Mouse (Mus musculus) forebrain, postnatal 0 days (tissue): Measurements from ENCODE around the gene Slc8a2. TPM values are rescaled to one million over a fixed set of nuclear protein-coding genes. Genes with fewer than 3 reads are reported as not detected.

ENCODE experiments used
- ATAC-seq: fragments of 200-750 bp; cut with Nextera tagmentation; 2 replicates; pipeline ENCODE4 v1.8.0; 2017; ENCODE audit warnings: mild to moderate bottlenecking, moderate library complexity
- DNase-seq: peaks from one replicate; pipeline ENCODE4 v3.0.0-alpha.2; 2015
- H3K27ac ChIP-seq: fragments of 300-500 bp; sonication (generic); 2 replicates; pipeline ENCODE4 v1.5.1; 2014; ENCODE audit warnings: low read depth, mild to moderate bottlenecking, antibody characterized with exemption, low read length, moderate library complexity, mixed read lengths
- H3K27me3 ChIP-seq: fragments of 300-500 bp; sonication (generic); 2 replicates; pipeline ENCODE4 v1.6.1; 2014; ENCODE audit warnings: mild to moderate bottlenecking, low read length, mixed read lengths; ENCODE audit not compliant: insufficient read depth
- H3K36me3 ChIP-seq: fragments of 300-500 bp; sonication (generic); 2 replicates; pipeline ENCODE4 v1.6.1; 2014; ENCODE audit warnings: mild to moderate bottlenecking, moderate library complexity; ENCODE audit not compliant: insufficient read depth
- H3K4me1 ChIP-seq: fragments of 300-500 bp; sonication (generic); 2 replicates; pipeline ENCODE4 v1.6.1; 2014; ENCODE audit warnings: antibody characterized with exemption; ENCODE audit not compliant: insufficient read depth
- H3K4me2 ChIP-seq: fragments of 300-500 bp; sonication (generic); 2 replicates; pipeline ENCODE4 v1.6.1; 2014; ENCODE audit warnings: low read depth, mild to moderate bottlenecking, moderate library complexity
- H3K4me3 ChIP-seq: fragments of 300-500 bp; sonication (generic); 2 replicates; pipeline ENCODE4 v1.5.1; 2014; ENCODE audit warnings: low read depth, low read length, mixed read lengths
- H3K9ac ChIP-seq: fragments of 300-500 bp; sonication (generic); 2 replicates; pipeline ENCODE4 v1.6.1; 2014; ENCODE audit warnings: mild to moderate bottlenecking
- H3K9me3 ChIP-seq: fragments of 300-500 bp; sonication (generic); 2 replicates; pipeline ENCODE4 v1.6.1; 2016; ENCODE audit warnings: low read length
- CTCF ChIP-seq: sonication (generic); IDR thresholded peaks from 2 replicates; pipeline ENCODE4 v1.5.1; 2016; ENCODE audit warnings: antibody characterized with exemption, control low read depth, low read depth
- WGBS: fragments of 180-500 bp; shearing (Covaris S2); extraction: QIAGEN DNeasy Blood & Tissue Kit; methylation state at CpG from one replicate; pipeline ENCODE4 v1.1.7; 2014; 5-methylcytosine and 5-hydroxymethylcytosine counted together
- polyA plus RNA-seq: library from polyadenylated mRNA; unstranded; fragments of >200 nt; fragmentation: Nextera tagmentation; extraction: Ambion mirVana; gene quantifications from 2 replicates; pipeline ENCODE4 v1.2.1, GENCODE M21; 2015
- total RNA-seq: library from RNA; depleted of rRNA; stranded (reverse); fragments of >200 nt; gene quantifications from 2 replicates; pipeline ENCODE4 v1.2.3, GENCODE M21; 2014

The Slc8a2 gene
- total and polyA plus RNA-seq, 2 experiments from 2014 or later: 0.99 to 55.8 TPM

GRCm38 (mm10) chr7:16125829-16126228, 3.8 kb upstream of the Slc8a2 start:
- Histone ChIP-seq H3K36me3 (peaks cover 16% of the 10 kb centered on the region; the same call in 1 of the 2 replicates), H3K4me2 (no peak overlapping the region), H3K4me1 (peaks cover 7% of the 10 kb centered on the region), H3K27ac (no peak overlapping the region), H3K27me3 (no peaks in the 10 kb centered on the region), H3K9ac (no peak overlapping the region), H3K9me3 (no peaks in the 10 kb centered on the region), H3K4me3 (no peak overlapping the region)
- no peak for ATAC-seq
- 82% methylated on average over 9 of the region's 9 CpGs for WGBS
- TF ChIP-seq CTCF: no peak; the same call in 1 of the 2 replicates
- DNase-seq: no peak

GRCm38 (mm10) chr7:16128344-16128743, 1.3 kb upstream of the Slc8a2 start:
- Histone ChIP-seq H3K9me3 (no peaks in the 10 kb centered on the region), H3K4me2 (no peak overlapping the region), H3K27ac (no peak overlapping the region), H3K9ac (no peak overlapping the region), H3K4me1 (peaks cover 20% of the 10 kb centered on the region), H3K4me3 (no peak overlapping the region), H3K27me3 (no peaks in the 10 kb centered on the region), H3K36me3 (peaks cover 16% of the 10 kb centered on the region; the same call in 1 of the 2 replicates)
- TF ChIP-seq CTCF: no peak
- ATAC-seq (no peak), DNase-seq (peak; percentile 17)
- 63% methylated on average over 6 of the region's 6 CpGs for WGBS

- Histone ChIP-seq H3K27me3 (no peaks in the 10 kb centered on the region), H3K9me3 (no peaks in the 10 kb centered on the region), H3K4me1 (peaks cover 20% of the 10 kb centered on the region), H3K36me3 (peaks cover 16% of the 10 kb centered on the region; the same call in 1 of the 2 replicates), H3K4me2 (peak overlapping the region; percentile 76), H3K27ac (0 out of 2 replicates have a peak overlapping the region, but pooled peaks have one; percentile 58), H3K9ac (no peak overlapping the region), H3K4me3 (peak overlapping the region; percentile 61)
- TF ChIP-seq CTCF: no peak
- DNase-seq: no peak
- no peak for ATAC-seq
- WGBS: 60% methylated on average over 5 of the region's 5 CpGs
Measured at GRCm38 (mm10) chr7:16128899-16129298, 727 bp upstream of the Slc8a2 start.

- ATAC-seq: peak; percentile 80
- Histone ChIP-seq H3K9me3 (no peaks in the 10 kb centered on the region), H3K4me3 (peak overlapping the region; percentile 61), H3K9ac (peak overlapping the region; percentile 70), H3K27ac (peak overlapping the region; percentile 62), H3K36me3 (peaks cover 16% of the 10 kb centered on the region; the same call in 1 of the 2 replicates), H3K4me2 (peak overlapping the region; percentile 76), H3K4me1 (peaks cover 20% of the 10 kb centered on the region), H3K27me3 (no peaks in the 10 kb centered on the region)
- DNase-seq: peak; percentile 89
- 4% methylated on average over 31 of the region's 38 CpGs for WGBS
- peak; percentile 41; the same call in 1 of the 2 replicates for TF ChIP-seq CTCF
Measured at GRCm38 (mm10) chr7:16129846-16130691, 443 bp downstream of the Slc8a2 start.

- no peak overlapping the region for H3K27ac ChIP-seq
- peak overlapping the region; percentile 76 for H3K4me2 ChIP-seq
- H3K4me1 ChIP-seq: peaks cover 20% of the 10 kb centered on the region
- H3K9me3 ChIP-seq: no peaks in the 10 kb centered on the region
- H3K4me3 ChIP-seq: peak overlapping the region; percentile 61
- 0 out of 2 replicates have a peak, but pooled peaks cover 8% of the 10 kb centered on the region for H3K36me3 ChIP-seq
- DNase-seq (peak; percentile 38), ATAC-seq (no peak)
- no peaks in the 10 kb centered on the region for H3K27me3 ChIP-seq
- no peak for TF ChIP-seq CTCF
- H3K9ac ChIP-seq: peak overlapping the region; percentile 70; the same call in 1 of the 2 replicates
- 30% methylated on average over 13 of the region's 13 CpGs for WGBS
Measured at GRCm38 (mm10) chr7:16130956-16131634, 1.5 kb downstream of the Slc8a2 start.

GRCm38 (mm10) chr7:16132161-16132581, 2.5 kb downstream of the Slc8a2 start:
- no peaks in the 10 kb centered on the region for H3K9me3 ChIP-seq
- H3K4me3 ChIP-seq: no peak overlapping the region
- peak overlapping the region; percentile 76; the same call in 1 of the 2 replicates for H3K4me2 ChIP-seq
- no peak overlapping the region for H3K9ac ChIP-seq
- WGBS: 4% methylated on average over 7 of the region's 7 CpGs
- no peaks in the 10 kb centered on the region for H3K27me3 ChIP-seq
- peaks cover 20% of the 10 kb centered on the region for H3K4me1 ChIP-seq
- DNase-seq (peak; percentile 20), ATAC-seq (no peak)
- H3K36me3 ChIP-seq: 0 out of 2 replicates have a peak, but pooled peaks cover 3% of the 10 kb centered on the region
- no peak for TF ChIP-seq CTCF
- H3K27ac ChIP-seq: no peak overlapping the region
